Mouse (Mus musculus) spleen, adult 2 months (tissue): ENCODE measurements around the gene Syndig1.

Experiments used
- CTCF ChIP-seq: fragments of 200-500 bp; IDR thresholded peaks from 2 replicates; pipeline ENCODE4 v1.5.1; 2011; ENCODE audit warnings: mild to moderate bottlenecking, inconsistent platforms; ENCODE audit not compliant: insufficient read depth, insufficient read length, insufficient replicate concordance; ENCODE audit errors: extremely low read depth
- POLR2A ChIP-seq: fragments of 200-500 bp; IDR thresholded peaks from 2 replicates; pipeline ENCODE4 v1.6.1; 2011; ENCODE audit warnings: low read depth, low read length, inconsistent platforms

- TF ChIP-seq CTCF (no peak), POLR2A (no peak)
These were observed 48.9 kb downstream of the Syndig1 start for GRCm38 (mm10) chr2:149877954-149878353.
